7 mouse cellular contexts compared by ENCODE assay signal in genomic region chr16:30187907-30188414, GRCm38 (mm10).
DNase-seq lines count a peak whose midpoint lies in the region; ATAC-seq and TF ChIP-seq lines count a peak whose summit lies in the region.

No protein-coding gene starts in this region.

- peak; percentile 47 for ATAC-seq in embryonic facial prominence, embryonic 14.5 days (ENCODE audit: low read depth)
- ATAC-seq in kidney, embryonic 14.5 days (ENCODE audit: low FRiP score, low TSS enrichment): peak; percentile 79
- ATAC-seq in limb, embryonic 14.5 days (ENCODE audit: low FRiP score, low read depth): peak; percentile 25; the same call in 1 of the 2 replicates
- peak; percentile 63 for ATAC-seq in midbrain, embryonic 16.5 days

- peak; percentile 95 for DNase-seq in adrenal gland, postnatal 25 days
- peak; percentile 92 for DNase-seq in embryonic facial prominence, embryonic 14.5 days (ENCODE audit: low spot score)
- peak; percentile 99 for DNase-seq in heart, adult 9 months (ENCODE audit: low spot score in 2 of 2)
- peak; percentile 82 for DNase-seq in limb, embryonic 14.5 days (ENCODE audit: low spot score)
- peak; percentile 54 to 80 for DNase-seq in spleen, adult 2 months (ENCODE audit: low read depth in 1 of 2, low spot score in 2 of 2)

- no peaks in the 10 kb centered on the region for H3K9me3 ChIP-seq in embryonic facial prominence, embryonic 14.5 days (ENCODE audit: control insufficient read depth, low read length)
- H3K9me3 ChIP-seq in kidney, embryonic 14.5 days (ENCODE audit: control insufficient read depth, low read length): no peaks in the 10 kb centered on the region
- H3K9me3 ChIP-seq in limb, embryonic 14.5 days (ENCODE audit: control insufficient read depth, low read length): no peaks in the 10 kb centered on the region
- H3K9me3 ChIP-seq in midbrain, embryonic 16.5 days (replicated peaks; ENCODE audit: control insufficient read depth, low read length, poor library complexity, severe bottlenecking): no peaks in the 10 kb centered on the region

- peak overlapping the region; percentile 34 for H3K9ac ChIP-seq in embryonic facial prominence, embryonic 14.5 days (ENCODE audit: low read depth, low read length)
- H3K9ac ChIP-seq in kidney, embryonic 14.5 days (ENCODE audit: low read depth, low read length): peak overlapping the region; percentile 42; the same call in 1 of the 2 replicates
- peak overlapping the region; percentile 31; the same call in 1 of the 2 replicates for H3K9ac ChIP-seq in limb, embryonic 14.5 days (ENCODE audit: low read depth, low read length, severe bottlenecking)
- H3K9ac ChIP-seq in midbrain, embryonic 16.5 days (ENCODE audit: low read depth, low read length): peak overlapping the region; percentile 71

- peak; percentile 71; the same call in 1 of the 2 replicates for TF ChIP-seq CTCF in spleen, adult 2 months (IDR thresholded peaks at IDR 0.05; ENCODE audit: extremely low read depth, insufficient read depth, insufficient read length, insufficient replicate concordance)

- H3K4me1 ChIP-seq in embryonic facial prominence, embryonic 14.5 days (ENCODE audit: control insufficient read depth, insufficient read depth, low read length): peaks cover 67% of the 10 kb centered on the region
- peaks cover 48% of the 10 kb centered on the region for H3K4me1 ChIP-seq in kidney, embryonic 14.5 days (ENCODE audit: control insufficient read depth, insufficient read depth, low read length)
- peaks cover 63% of the 10 kb centered on the region for H3K4me1 ChIP-seq in limb, embryonic 14.5 days (ENCODE audit: control insufficient read depth, insufficient read depth, low read length)
- no peaks in the 10 kb centered on the region for H3K4me1 ChIP-seq in midbrain, embryonic 16.5 days (ENCODE audit: control insufficient read depth, insufficient read depth, low read length)
- H3K4me1 ChIP-seq in spleen, adult 2 months (ENCODE audit: control insufficient read depth, insufficient read depth, insufficient read length): peaks cover 30% of the 10 kb centered on the region

- TF ChIP-seq POLR2A in limb, embryonic 14.5 days (IDR thresholded peaks at IDR 0.05; ENCODE audit: borderline replicate concordance, extremely low read depth, insufficient read depth, insufficient read length): no peak
- TF ChIP-seq POLR2A in spleen, adult 2 months (IDR thresholded peaks at IDR 0.05; ENCODE audit: low read depth, low read length): no peak; the same call in 1 of the 2 replicates

- WGBS in embryonic facial prominence, embryonic 14.5 days: 2% methylated on average over 18 of the region's 26 CpGs
- under 1% methylated on average over 26 of the region's 26 CpGs for WGBS in kidney, embryonic 14.5 days
- WGBS in limb, embryonic 14.5 days: 0% methylated on average over 25 of the region's 26 CpGs
- under 1% methylated on average over 26 of the region's 26 CpGs for WGBS in midbrain, embryonic 16.5 days
- WGBS in spleen, adult 2 months: under 1% methylated on average over 26 of the region's 26 CpGs

- H3K4me3 ChIP-seq in embryonic facial prominence, embryonic 14.5 days (ENCODE audit: low read depth, low read length): peak overlapping the region; percentile 15
- peak overlapping the region; percentile 25 for H3K4me3 ChIP-seq in kidney, embryonic 14.5 days (ENCODE audit: low read length)
- peak overlapping the region; percentile 20 for H3K4me3 ChIP-seq in limb, embryonic 14.5 days (replicated peaks; ENCODE audit: low read length)
- peak overlapping the region; percentile 44 for H3K4me3 ChIP-seq in midbrain, embryonic 16.5 days (ENCODE audit: low read depth, low read length)
- H3K4me3 ChIP-seq in spleen, adult 2 months (ENCODE audit: extremely low read depth, insufficient read depth, insufficient read length): peak overlapping the region; percentile 48; the same call in 1 of the 2 replicates

- peak overlapping the region; percentile 69 for H3K27ac ChIP-seq in embryonic facial prominence, embryonic 14.5 days (replicated peaks; ENCODE audit: low read depth, low read length)
- peak overlapping the region; percentile 76; the same call in 1 of the 2 replicates for H3K27ac ChIP-seq in kidney, embryonic 14.5 days (ENCODE audit: low read depth, low read length)
- peak overlapping the region; percentile 48; the same call in 1 of the 2 replicates for H3K27ac ChIP-seq in limb, embryonic 14.5 days (replicated peaks; ENCODE audit: low read depth, low read length)
- no peak overlapping the region for H3K27ac ChIP-seq in midbrain, embryonic 16.5 days (ENCODE audit: low read length)
- peak overlapping the region; percentile 62 for H3K27ac ChIP-seq in spleen, adult 2 months (ENCODE audit: insufficient read depth, low read length)

- no peaks in the 10 kb centered on the region for H3K27me3 ChIP-seq in embryonic facial prominence, embryonic 14.5 days (replicated peaks; ENCODE audit: control insufficient read depth, insufficient read depth, low read length)
- H3K27me3 ChIP-seq in kidney, embryonic 14.5 days (ENCODE audit: control insufficient read depth, insufficient read depth, low read length): no peaks in the 10 kb centered on the region
- H3K27me3 ChIP-seq in limb, embryonic 14.5 days (ENCODE audit: control insufficient read depth, insufficient read depth, low read length): no peaks in the 10 kb centered on the region
- peaks cover 12% of the 10 kb centered on the region for H3K27me3 ChIP-seq in midbrain, embryonic 16.5 days (ENCODE audit: control insufficient read depth, insufficient read depth, low read depth, low read length)
- H3K27me3 ChIP-seq in spleen, adult 2 months (ENCODE audit: control insufficient read depth, insufficient read depth, low read length): no peaks in the 10 kb centered on the region

- H3K4me2 ChIP-seq in embryonic facial prominence, embryonic 14.5 days (ENCODE audit: low read depth, low read length): peak overlapping the region; percentile 55
- H3K4me2 ChIP-seq in kidney, embryonic 14.5 days (replicated peaks; ENCODE audit: low read depth, low read length): peak overlapping the region; percentile 61
- peak overlapping the region; percentile 49 for H3K4me2 ChIP-seq in limb, embryonic 14.5 days (replicated peaks; ENCODE audit: low read depth, low read length, severe bottlenecking)
- H3K4me2 ChIP-seq in midbrain, embryonic 16.5 days (ENCODE audit: low read length): peak overlapping the region; percentile 83

- H3K36me3 ChIP-seq in embryonic facial prominence, embryonic 14.5 days (ENCODE audit: control insufficient read depth, insufficient read depth, low read length): no peaks in the 10 kb centered on the region
- H3K36me3 ChIP-seq in kidney, embryonic 14.5 days (ENCODE audit: control insufficient read depth, insufficient read depth, low read length): no peaks in the 10 kb centered on the region
- H3K36me3 ChIP-seq in limb, embryonic 14.5 days (ENCODE audit: control insufficient read depth, insufficient read depth, low read length): no peaks in the 10 kb centered on the region
- no peaks in the 10 kb centered on the region for H3K36me3 ChIP-seq in midbrain, embryonic 16.5 days (ENCODE audit: control insufficient read depth, insufficient read depth, low read length)
- no peaks in the 10 kb centered on the region for H3K36me3 ChIP-seq in spleen, adult 2 months (ENCODE audit: control insufficient read depth, insufficient read depth, low read length)

Comparison
In these comparisons a context has a peak if more than half of its experiments do, and no peak if none do; other contexts are left out.
1. ATAC-seq: peak in every context shown above with its lines; median percentile 79 in kidney, embryonic 14.5 days; 63 in midbrain, embryonic 16.5 days; 47 in embryonic facial prominence, embryonic 14.5 days; 25 in limb, embryonic 14.5 days.